Mouse (Mus musculus): ENCODE data around the gene Slc22a17. TPM values are rescaled to one million over a fixed set of nuclear protein-coding genes. Genes with fewer than 3 reads are reported as not detected.

Slc22a17 gene
- polyA plus RNA-seq, 2 experiments = 57.9 to 403 TPM

- no peak overlapping the region for H3K9ac ChIP-seq (ENCODE audit: low read depth, low read length, severe bottlenecking)
- peaks cover 34% of the 10 kb centered on the region for H3K36me3 ChIP-seq (ENCODE audit: control insufficient read depth, insufficient read depth, low read length)
- H3K27ac ChIP-seq (replicated peaks; ENCODE audit: low read depth, low read length) = no peak overlapping the region
- TF ChIP-seq POLR2A (IDR thresholded peaks at IDR 0.05; ENCODE audit: borderline replicate concordance, extremely low read depth, insufficient read depth, insufficient read length) = no peak
- DNase-seq (ENCODE audit: low spot score) (no peak), ATAC-seq (ENCODE audit: low FRiP score, low read depth) (no peak)
- no peaks in the 10 kb centered on the region for H3K9me3 ChIP-seq (ENCODE audit: control insufficient read depth, low read length)
- no peak overlapping the region for H3K4me2 ChIP-seq (replicated peaks; ENCODE audit: low read depth, low read length, severe bottlenecking)
- no peak overlapping the region for H3K4me3 ChIP-seq (replicated peaks; ENCODE audit: low read length)
- no peaks in the 10 kb centered on the region for H3K4me1 ChIP-seq (ENCODE audit: control insufficient read depth, insufficient read depth, low read length)
- no peaks in the 10 kb centered on the region for H3K27me3 ChIP-seq (ENCODE audit: control insufficient read depth, insufficient read depth, low read length)
- WGBS = 90% methylated on average over 9 of the region's 9 CpGs
Measured at GRCm38 (mm10) chr14:54857891-54858290, 55.0 kb downstream of the Slc22a17 start.

- no peaks in the 10 kb centered on the region for H3K27me3 ChIP-seq (ENCODE audit: control insufficient read depth, insufficient read depth, low read length)
- no peak overlapping the region for H3K27ac ChIP-seq (replicated peaks; ENCODE audit: low read depth, low read length)
- peaks cover 34% of the 10 kb centered on the region for H3K36me3 ChIP-seq (ENCODE audit: control insufficient read depth, insufficient read depth, low read length)
- H3K4me2 ChIP-seq (replicated peaks; ENCODE audit: low read depth, low read length, severe bottlenecking) = no peak overlapping the region
- 81% methylated on average over 7 of the region's 7 CpGs for WGBS
- H3K9ac ChIP-seq (ENCODE audit: low read depth, low read length, severe bottlenecking) = no peak overlapping the region
- ATAC-seq (ENCODE audit: low FRiP score, low read depth) (no peak), DNase-seq (ENCODE audit: low spot score) (no peak)
- H3K4me1 ChIP-seq (ENCODE audit: control insufficient read depth, insufficient read depth, low read length) = no peaks in the 10 kb centered on the region
- H3K4me3 ChIP-seq (replicated peaks; ENCODE audit: low read length) = no peak overlapping the region
- TF ChIP-seq POLR2A (IDR thresholded peaks at IDR 0.05; ENCODE audit: borderline replicate concordance, extremely low read depth, insufficient read depth, insufficient read length) = no peak
- no peaks in the 10 kb centered on the region for H3K9me3 ChIP-seq (ENCODE audit: control insufficient read depth, low read length)
Measured at GRCm38 (mm10) chr14:54856703-54857102, 56.2 kb downstream of the Slc22a17 start.

MicroRNAs within 50 kb of the gene (microRNA counts, 519-probe panel; counts per million panel counts)
- microRNA mmu-miR-208a = 1,853 counts per million, percentile 20 among the panel's probes with 10 or more counts

Small RNAs within 50 kb of the gene (microRNA-seq; reads per million reads assigned to microRNA genes)
- 2.7 reads per million, percentile 5 among the genes with 10 or more reads in this experiment for gene Mir208a

Other genes with a start within 250 kb of the Slc22a17 start
- gene 1700123O20Rik, start 226.9 kb downstream of the Slc22a17 start, polyA plus RNA-seq (2012; rRNA removed) = 75.3 and 82.3 TPM in 2 replicates
- 86.9 and 90.2 TPM in 2 replicates for gene 1700123O20Rik, start 226.9 kb downstream of the Slc22a17 start, polyA plus RNA-seq (2014; fragmentation: Nextera tagmentation; extraction: Ambion mirVana)
- 280 and 297 TPM in 2 replicates for gene Acin1, start 226.2 kb downstream of the Slc22a17 start, polyA plus RNA-seq (2012; rRNA removed)
- gene Acin1, start 226.2 kb downstream of the Slc22a17 start, polyA plus RNA-seq (2014; fragmentation: Nextera tagmentation; extraction: Ambion mirVana) = 99.4 and 118 TPM in 2 replicates
- gene Gm29776, start 214.3 kb downstream of the Slc22a17 start, polyA plus RNA-seq (2012; rRNA removed) = 0.04 and 0.06 TPM in 2 replicates
- 0.21 TPM in 1 of 2 replicates, not detected in the other for gene Gm29776, start 214.3 kb downstream of the Slc22a17 start, polyA plus RNA-seq (2014; fragmentation: Nextera tagmentation; extraction: Ambion mirVana)
- 0.23 and 0.36 TPM in 2 replicates for gene Cebpe, start 201.0 kb downstream of the Slc22a17 start, polyA plus RNA-seq (2012; rRNA removed)
- 0.17 and 0.30 TPM in 2 replicates for gene Cebpe, start 201.0 kb downstream of the Slc22a17 start, polyA plus RNA-seq (2014; fragmentation: Nextera tagmentation; extraction: Ambion mirVana)
- 5.8 and 6.9 TPM in 2 replicates for gene Slc7a8, start 131.2 kb downstream of the Slc22a17 start, polyA plus RNA-seq (2012; rRNA removed)
- 4.5 and 4.7 TPM in 2 replicates for gene Slc7a8, start 131.2 kb downstream of the Slc22a17 start, polyA plus RNA-seq (2014; fragmentation: Nextera tagmentation; extraction: Ambion mirVana)
- not detected in 2 replicates for gene Rnf212b, start 99.0 kb downstream of the Slc22a17 start, polyA plus RNA-seq (2012; rRNA removed)
- gene Rnf212b, start 99.0 kb downstream of the Slc22a17 start, polyA plus RNA-seq (2014; fragmentation: Nextera tagmentation; extraction: Ambion mirVana) = not detected in 2 replicates
- gene Homez, start 42.2 kb downstream of the Slc22a17 start, polyA plus RNA-seq (2012; rRNA removed) = 5.9 and 6.3 TPM in 2 replicates
- gene Homez, start 42.2 kb downstream of the Slc22a17 start, polyA plus RNA-seq (2014; fragmentation: Nextera tagmentation; extraction: Ambion mirVana) = 9.0 and 9.2 TPM in 2 replicates
- gene Ppp1r3e, start 35.6 kb downstream of the Slc22a17 start, polyA plus RNA-seq (2012; rRNA removed) = 7.0 and 8.0 TPM in 2 replicates
- 0.86 and 1.4 TPM in 2 replicates for gene Ppp1r3e, start 35.6 kb downstream of the Slc22a17 start, polyA plus RNA-seq (2014; fragmentation: Nextera tagmentation; extraction: Ambion mirVana)
- 44.4 and 46.6 TPM in 2 replicates for gene Bcl2l2, start 29.8 kb downstream of the Slc22a17 start, polyA plus RNA-seq (2012; rRNA removed)
- 5.4 and 5.5 TPM in 2 replicates for gene Bcl2l2, start 29.8 kb downstream of the Slc22a17 start, polyA plus RNA-seq (2014; fragmentation: Nextera tagmentation; extraction: Ambion mirVana)
- gene Gm20521, start 29.7 kb downstream of the Slc22a17 start, polyA plus RNA-seq (2012; rRNA removed) = 0.16 and 1.7 TPM in 2 replicates
- 0.19 TPM in 1 of 2 replicates, not detected in the other for gene Gm20521, start 29.7 kb downstream of the Slc22a17 start, polyA plus RNA-seq (2014; fragmentation: Nextera tagmentation; extraction: Ambion mirVana)
- gene Pabpn1, start 20.6 kb downstream of the Slc22a17 start, polyA plus RNA-seq (2012; rRNA removed) = 476 and 495 TPM in 2 replicates
- 137 and 147 TPM in 2 replicates for gene Pabpn1, start 20.6 kb downstream of the Slc22a17 start, polyA plus RNA-seq (2014; fragmentation: Nextera tagmentation; extraction: Ambion mirVana)
- 117 and 171 TPM in 2 replicates for gene Efs, start 13.0 kb upstream of the Slc22a17 start, polyA plus RNA-seq (2012; rRNA removed)
- gene Efs, start 13.0 kb upstream of the Slc22a17 start, polyA plus RNA-seq (2014; fragmentation: Nextera tagmentation; extraction: Ambion mirVana) = 58.9 and 66.9 TPM in 2 replicates
- 0.31 and 0.77 TPM in 2 replicates for gene Il25, start 19.6 kb upstream of the Slc22a17 start, polyA plus RNA-seq (2012; rRNA removed)
- gene Il25, start 19.6 kb upstream of the Slc22a17 start, polyA plus RNA-seq (2014; fragmentation: Nextera tagmentation; extraction: Ambion mirVana) = 0.19 TPM in 1 of 2 replicates, not detected in the other
- gene Cmtm5, start 23.1 kb upstream of the Slc22a17 start, polyA plus RNA-seq (2012; rRNA removed) = 22.7 and 35.5 TPM in 2 replicates
- 18.6 and 20.1 TPM in 2 replicates for gene Cmtm5, start 23.1 kb upstream of the Slc22a17 start, polyA plus RNA-seq (2014; fragmentation: Nextera tagmentation; extraction: Ambion mirVana)
- 0.77 and 2.1 TPM in 2 replicates for gene Myh6, start 53.8 kb upstream of the Slc22a17 start, polyA plus RNA-seq (2012; rRNA removed)
- gene Myh6, start 53.8 kb upstream of the Slc22a17 start, polyA plus RNA-seq (2014; fragmentation: Nextera tagmentation; extraction: Ambion mirVana) = 4.8 and 7.3 TPM in 2 replicates
- gene Gm17428, start 63.8 kb upstream of the Slc22a17 start, polyA plus RNA-seq (2012; rRNA removed) = not detected in 2 replicates
- not detected in 2 replicates for gene Gm17428, start 63.8 kb upstream of the Slc22a17 start, polyA plus RNA-seq (2014; fragmentation: Nextera tagmentation; extraction: Ambion mirVana)
- 29.5 and 59.8 TPM in 2 replicates for gene Myh7, start 81.5 kb upstream of the Slc22a17 start, polyA plus RNA-seq (2012; rRNA removed)
- gene Myh7, start 81.5 kb upstream of the Slc22a17 start, polyA plus RNA-seq (2014; fragmentation: Nextera tagmentation; extraction: Ambion mirVana) = 40.0 and 55.3 TPM in 2 replicates
- 43.2 and 62.6 TPM in 2 replicates for gene Ngdn, start 102.3 kb upstream of the Slc22a17 start, polyA plus RNA-seq (2012; rRNA removed)
- 66.8 and 74.3 TPM in 2 replicates for gene Ngdn, start 102.3 kb upstream of the Slc22a17 start, polyA plus RNA-seq (2014; fragmentation: Nextera tagmentation; extraction: Ambion mirVana)
- gene Zfhx2, start 179.2 kb upstream of the Slc22a17 start, polyA plus RNA-seq (2012; rRNA removed) = 5.3 and 6.1 TPM in 2 replicates
- gene Zfhx2, start 179.2 kb upstream of the Slc22a17 start, polyA plus RNA-seq (2014; fragmentation: Nextera tagmentation; extraction: Ambion mirVana) = 3.7 and 4.7 TPM in 2 replicates
- 11.9 and 12.4 TPM in 2 replicates for gene Thtpa, start 181.7 kb upstream of the Slc22a17 start, polyA plus RNA-seq (2012; rRNA removed)
- 19.9 and 20.3 TPM in 2 replicates for gene Thtpa, start 181.7 kb upstream of the Slc22a17 start, polyA plus RNA-seq (2014; fragmentation: Nextera tagmentation; extraction: Ambion mirVana)
- 22.9 and 31.4 TPM in 2 replicates for gene Ap1g2, start 193.5 kb upstream of the Slc22a17 start, polyA plus RNA-seq (2012; rRNA removed)
- gene Ap1g2, start 193.5 kb upstream of the Slc22a17 start, polyA plus RNA-seq (2014; fragmentation: Nextera tagmentation; extraction: Ambion mirVana) = 19.5 and 20.4 TPM in 2 replicates
- gene Jph4, start 203.8 kb upstream of the Slc22a17 start, polyA plus RNA-seq (2012; rRNA removed) = 10.4 and 11.2 TPM in 2 replicates
- 2.5 and 3.0 TPM in 2 replicates for gene Jph4, start 203.8 kb upstream of the Slc22a17 start, polyA plus RNA-seq (2014; fragmentation: Nextera tagmentation; extraction: Ambion mirVana)

Measured in limb, embryonic 14.5 days (tissue).